Mouse (Mus musculus) heart, postnatal 25 days (tissue): ENCODE data around the gene Slc32a1. TPM values are rescaled to one million over a fixed set of nuclear protein-coding genes. Genes with fewer than 3 reads are reported as not detected.

Experiments
- DNase-seq: peaks from one replicate; pipeline ENCODE4 v3.0.0; 2022; ENCODE audit warnings: low spot score
- intact Hi-C: fragments of 180-260 bp; cut with DNase I; formaldehyde crosslinking; loops from one replicate; pipeline ENCODE4 v1.15.1; 2025
- microRNA-seq: library from miRNA; unstranded; fragments of <30 nt; microRNA quantifications from one replicate; pipeline ENCODE4 v1.2.0, GENCODE M21; 2022
- total RNA-seq, 2 experiments: library from RNA; stranded (reverse); gene quantifications; 2 replicates each; pipeline ENCODE4 v1.2.3; 2021

Slc32a1 gene
- total RNA-seq, 2 experiments from 2014 or later = not detected

- intact Hi-C loops = loop anchor here (5.0 kb wide), 2 partner anchors 94 to 209 kb away; no protein-coding TSS in a partner anchor
These were observed 42.4 kb downstream of the Slc32a1 start for GRCm38 (mm10) chr2:158652985-158653384.

GRCm38 (mm10) chr2:158654717-158655116, 44.1 kb downstream of the Slc32a1 start:
- intact Hi-C loops = loop anchor here (5.0 kb wide), 2 partner anchors 93 to 208 kb away; no protein-coding TSS in a partner anchor
- DNase-seq = peak; percentile 61

More at GRCm38 (mm10) chr2:158652985-158653384, 42.4 kb downstream of the Slc32a1 start:
- DNase-seq = no peak

- DNase-seq = no peak
- intact Hi-C loops = no loop called here
These were observed 45.2 kb downstream of the Slc32a1 start for GRCm38 (mm10) chr2:158655806-158656205.

GRCm38 (mm10) chr2:158658822-158659221, 48.3 kb downstream of the Slc32a1 start:
- no peak for DNase-seq
- intact Hi-C loops = no loop called here

GRCm38 (mm10) chr2:158659346-158659745, 48.8 kb downstream of the Slc32a1 start:
- intact Hi-C loops = no loop called here
- DNase-seq = no peak

GRCm38 (mm10) chr2:158665098-158665497, 54.5 kb downstream of the Slc32a1 start, which contains the start of gene Ppp1r16b:
Gene Ppp1r16b, plus strand, starts transcription at chr2:158665398.
- intact Hi-C loops = no loop called here
- no peak for DNase-seq

Small RNAs within 50 kb of the gene (microRNA-seq; reads per million reads assigned to microRNA genes)
- gene Mir3474 = 8.1 reads per million, percentile 22 among the genes with 10 or more reads in this experiment

Other genes with a start within 250 kb of the Slc32a1 start
- gene Snhg11, start 235.1 kb upstream of the Slc32a1 start, total RNA-seq = under 1 TPM in 1 of 2 experiments, not detected in 1; 0.31 TPM
- gene Ralgapb, start 200.9 kb upstream of the Slc32a1 start, total RNA-seq = 10 to 100 TPM; 33.7 to 33.9 TPM
- gene Adig, start 108.2 kb upstream of the Slc32a1 start, total RNA-seq = 1 to 10 TPM in 1 of 2 experiments, under 1 TPM in 1; 0.75 to 3.3 TPM
- gene Arhgap40, start 98.0 kb upstream of the Slc32a1 start, total RNA-seq = not detected
- gene Actr5, start 14.1 kb downstream of the Slc32a1 start, total RNA-seq = 1 to 10 TPM; 5.3 to 5.5 TPM
- 10 to 100 TPM; 15.0 to 15.3 TPM for gene Ppp1r16b, start 54.6 kb downstream of the Slc32a1 start, total RNA-seq
- 1 to 10 TPM in 1 of 2 experiments, under 1 TPM in 1; 0.75 to 1.1 TPM for gene Fam83d, start 157.3 kb downstream of the Slc32a1 start, total RNA-seq
- 10 to 100 TPM; 16.2 to 17.8 TPM for gene Dhx35, start 184.0 kb downstream of the Slc32a1 start, total RNA-seq